Mouse (Mus musculus) ES-Bruce4 (cell line): Measurements from ENCODE around the gene Kctd19. TPM values are rescaled to one million over a fixed set of nuclear protein-coding genes. Genes with fewer than 3 reads are reported as not detected.

ENCODE experiments used
- H3K27ac ChIP-seq: 2 replicates; pipeline ENCODE4 v1.5.1; 2012; ENCODE audit warnings: low read length, inconsistent platforms; ENCODE audit not compliant: insufficient read depth
- H3K27me3 ChIP-seq: 2 replicates; pipeline ENCODE4 v1.6.1; 2012; ENCODE audit warnings: mild to moderate bottlenecking, low read length, inconsistent platforms; ENCODE audit not compliant: control insufficient read depth, poor library complexity, insufficient read depth, severe bottlenecking
- H3K36me3 ChIP-seq: 2 replicates; pipeline ENCODE4 v1.6.1; 2012; ENCODE audit warnings: inconsistent platforms, mild to moderate bottlenecking, low read length, moderate library complexity; ENCODE audit not compliant: control insufficient read depth, poor library complexity, insufficient read depth, severe bottlenecking
- H3K4me1 ChIP-seq: one replicate; pipeline ENCODE4 v1.8.1; 2011; ENCODE audit warnings: low read length; ENCODE audit not compliant: control insufficient read depth, insufficient read depth
- H3K4me3 ChIP-seq: 2 replicates; pipeline ENCODE4 v1.5.1; 2011; ENCODE audit warnings: low read depth, mild to moderate bottlenecking, low read length
- H3K9ac ChIP-seq: 2 replicates; pipeline ENCODE4 v1.6.1; 2012; ENCODE audit warnings: low read depth, mild to moderate bottlenecking, inconsistent platforms; ENCODE audit not compliant: poor library complexity, severe bottlenecking
- H3K9me3 ChIP-seq: replicated peaks from 2 replicates; pipeline ENCODE4 v1.6.1; 2012; ENCODE audit warnings: mild to moderate bottlenecking, low read length, inconsistent platforms; ENCODE audit not compliant: control insufficient read depth, poor library complexity, insufficient read depth, severe bottlenecking
- CTCF ChIP-seq: IDR thresholded peaks from one replicate; pipeline ENCODE4 v1.8.1; 2011; ENCODE audit warnings: low read depth, low read length
- EP300 ChIP-seq: IDR thresholded peaks from 2 replicates; pipeline ENCODE4 v1.6.1; 2011; ENCODE audit warnings: low read depth, low read length; ENCODE audit not compliant: insufficient read depth
- POLR2A ChIP-seq: IDR thresholded peaks from one replicate; pipeline ENCODE4 v1.8.1; 2011; ENCODE audit warnings: low read length; ENCODE audit not compliant: insufficient read depth
- polyA plus RNA-seq: library from polyadenylated mRNA; stranded (reverse); fragments of >200 nt; gene quantifications from 2 replicates; pipeline ENCODE4 v1.2.4, GENCODE M21; 2011; ENCODE audit warnings: low read depth; ENCODE audit not compliant: missing spikeins, insufficient read depth, insufficient read length

Gene Kctd19
- polyA plus RNA-seq, 1 experiment, result 3.7 TPM

- no peaks in the 10 kb centered on the region for H3K27me3 ChIP-seq
- no peaks in the 10 kb centered on the region for H3K36me3 ChIP-seq
- peak overlapping the region; percentile 38 for H3K4me3 ChIP-seq
- TF ChIP-seq CTCF (no peak), POLR2A (no peak), EP300 (no peak)
- no peak overlapping the region for H3K27ac ChIP-seq
- H3K9me3 ChIP-seq, result no peaks in the 10 kb centered on the region
- H3K4me1 ChIP-seq, result peaks cover 4% of the 10 kb centered on the region
- H3K9ac ChIP-seq, result peak overlapping the region; percentile 3
These were observed 34.6 kb downstream of the Kctd19 start for GRCm38 (mm10) chr8:105378673-105379072.

- peak overlapping the region; percentile 48 for H3K4me3 ChIP-seq
These were observed 38.8 kb downstream of the Kctd19 start for GRCm38 (mm10) chr8:105374513-105374966.

GRCm38 (mm10) chr8:105373032-105373431 lies 40.3 kb downstream of the Kctd19 start, which contains the start of gene Plekhg4:
Gene Plekhg4 (plus strand): TSS chr8:105373274.
- no peak within 1 kb of the TSS for H3K27ac ChIP-seq
- no peaks in the 10 kb centered on the region for H3K9me3 ChIP-seq
- no peaks in the 10 kb centered on the region for H3K27me3 ChIP-seq
- TF ChIP-seq EP300, result no peak
- no peak for TF ChIP-seq POLR2A
- TF ChIP-seq CTCF, result no peak
- no peak within 1 kb of the TSS for H3K9ac ChIP-seq
- H3K4me1 ChIP-seq, result peaks cover 4% of the 10 kb centered on the region
- H3K36me3 ChIP-seq, result no peaks in the 10 kb centered on the region
- H3K4me3 ChIP-seq, result peak within 1 kb of the TSS; percentile 48; the same call in 1 of the 2 replicates

More at GRCm38 (mm10) chr8:105374513-105374966, 38.8 kb downstream of the Kctd19 start:
- peaks cover 4% of the 10 kb centered on the region for H3K4me1 ChIP-seq
- H3K27me3 ChIP-seq, result no peaks in the 10 kb centered on the region
- H3K36me3 ChIP-seq, result no peaks in the 10 kb centered on the region
- no peaks in the 10 kb centered on the region for H3K9me3 ChIP-seq
- H3K27ac ChIP-seq, result no peak overlapping the region
- no peak for TF ChIP-seq POLR2A
- 0 out of 2 replicates have a peak, but pooled peaks have one; percentile 15 for TF ChIP-seq EP300
- TF ChIP-seq CTCF, result peak; percentile 99
- H3K9ac ChIP-seq, result no peak overlapping the region

- Histone ChIP-seq H3K4me1 (peaks cover 4% of the 10 kb centered on the region), H3K9me3 (no peaks in the 10 kb centered on the region), H3K27ac (no peak overlapping the region), H3K9ac (no peak overlapping the region), H3K27me3 (no peaks in the 10 kb centered on the region), H3K4me3 (no peak overlapping the region), H3K36me3 (no peaks in the 10 kb centered on the region)
- TF ChIP-seq CTCF, result no peak
- no peak for TF ChIP-seq POLR2A
These were observed 40.8 kb downstream of the Kctd19 start for GRCm38 (mm10) chr8:105372473-105372872.

GRCm38 (mm10) chr8:105367107-105367506 lies 46.2 kb downstream of the Kctd19 start:
- no peaks in the 10 kb centered on the region for H3K9me3 ChIP-seq
- no peaks in the 10 kb centered on the region for H3K27me3 ChIP-seq
- H3K4me1 ChIP-seq, result no peaks in the 10 kb centered on the region
- TF ChIP-seq CTCF (peak; percentile 37), EP300 (no peak), POLR2A (no peak)
- no peak overlapping the region for H3K9ac ChIP-seq
- H3K4me3 ChIP-seq, result no peak overlapping the region
- 0 out of 2 replicates have a peak, but pooled peaks cover 2% of the 10 kb centered on the region for H3K36me3 ChIP-seq
- H3K27ac ChIP-seq, result no peak overlapping the region

- H3K27me3 ChIP-seq, result no peaks in the 10 kb centered on the region
These were observed 51.3 kb downstream of the Kctd19 start for GRCm38 (mm10) chr8:105361751-105362702.

More at GRCm38 (mm10) chr8:105361751-105362702, 51.3 kb downstream of the Kctd19 start:
- 0 out of 2 replicates have a peak, but pooled peaks cover 2% of the 10 kb centered on the region for H3K36me3 ChIP-seq
- no peak overlapping the region for H3K27ac ChIP-seq
- H3K9me3 ChIP-seq, result no peaks in the 10 kb centered on the region
- H3K9ac ChIP-seq, result no peak overlapping the region
- H3K4me3 ChIP-seq, result no peak overlapping the region
- H3K4me1 ChIP-seq, result peaks cover 3% of the 10 kb centered on the region
- TF ChIP-seq POLR2A (no peak), CTCF (no peak), EP300 (no peak)
